7 mouse cellular contexts compared by ENCODE assay signal in genomic region chr2:69861485-69862091, GRCm38 (mm10). TPM values are rescaled to one million over a fixed set of nuclear protein-coding genes. Genes with fewer than 3 reads are reported as not detected.
DNase-seq lines count a peak whose midpoint lies in the region; ATAC-seq and TF ChIP-seq lines count a peak whose summit lies in the region.

Ssb (plus strand) TSS chr2:69861562.

- ATAC-seq in embryonic facial prominence, embryonic 11.5 days (replicated peaks; ENCODE audit: insufficient number of reproducible peaks, low FRiP score, low TSS enrichment, low read depth): peak; percentile 91
- peak; percentile 93 for ATAC-seq in limb, embryonic 12.5 days (ENCODE audit: insufficient number of reproducible peaks, insufficient read depth, low FRiP score, low TSS enrichment, low read depth)
- ATAC-seq in midbrain, embryonic 15.5 days (replicated peaks): peak; percentile 98

- no peak for TF ChIP-seq CTCF in kidney, adult 2 months (conservative IDR thresholded peaks at IDR 0.05; ENCODE audit: insufficient read depth, insufficient read length, low read depth, low read length)
- no peak for TF ChIP-seq CTCF in spleen, adult 2 months (IDR thresholded peaks at IDR 0.05; ENCODE audit: extremely low read depth, insufficient read depth, insufficient read length, insufficient replicate concordance)

- no peaks in the 10 kb centered on the region for H3K27me3 ChIP-seq in embryonic facial prominence, embryonic 11.5 days (ENCODE audit: control insufficient read depth, insufficient read depth, low read length)
- no peaks in the 10 kb centered on the region for H3K27me3 ChIP-seq in kidney, adult 2 months (replicated peaks; ENCODE audit: control insufficient read depth, insufficient read depth, low read length)
- H3K27me3 ChIP-seq in limb, embryonic 12.5 days: no peaks in the 10 kb centered on the region
- no peaks in the 10 kb centered on the region for H3K27me3 ChIP-seq in midbrain, embryonic 15.5 days (replicated peaks)
- H3K27me3 ChIP-seq in spleen, adult 2 months (ENCODE audit: control insufficient read depth, insufficient read depth, low read length): no peaks in the 10 kb centered on the region

- peak within 1 kb of the TSS; percentile 100 for H3K4me3 ChIP-seq in embryonic facial prominence, embryonic 11.5 days (ENCODE audit: low read depth, low read length)
- peak within 1 kb of the TSS; percentile 92 for H3K4me3 ChIP-seq in kidney, adult 2 months (ENCODE audit: insufficient read depth, low read depth, low read length)
- peak within 1 kb of the TSS; percentile 98 for H3K4me3 ChIP-seq in limb, embryonic 12.5 days (replicated peaks)
- H3K4me3 ChIP-seq in midbrain, embryonic 15.5 days: peak within 1 kb of the TSS; percentile 100
- H3K4me3 ChIP-seq in spleen, adult 2 months (ENCODE audit: extremely low read depth, insufficient read depth, insufficient read length): peak within 1 kb of the TSS; percentile 81

- peak within 1 kb of the TSS; percentile 42 for H3K4me2 ChIP-seq in embryonic facial prominence, embryonic 11.5 days (ENCODE audit: low read depth, low read length)
- peak within 1 kb of the TSS; percentile 85 for H3K4me2 ChIP-seq in limb, embryonic 12.5 days
- H3K4me2 ChIP-seq in midbrain, embryonic 15.5 days: peak within 1 kb of the TSS; percentile 77

- H3K4me1 ChIP-seq in embryonic facial prominence, embryonic 11.5 days (ENCODE audit: control insufficient read depth, insufficient read depth, low read length): no peaks in the 10 kb centered on the region
- peaks cover 6% of the 10 kb centered on the region; the same call in 1 of the 2 replicates for H3K4me1 ChIP-seq in kidney, adult 2 months (ENCODE audit: control insufficient read depth, insufficient read depth, low read length)
- H3K4me1 ChIP-seq in limb, embryonic 12.5 days (replicated peaks): peaks cover 18% of the 10 kb centered on the region
- peaks cover 29% of the 10 kb centered on the region for H3K4me1 ChIP-seq in midbrain, embryonic 15.5 days
- no peaks in the 10 kb centered on the region; the same call in 1 of the 2 replicates for H3K4me1 ChIP-seq in spleen, adult 2 months (ENCODE audit: control insufficient read depth, insufficient read depth, insufficient read length)

- TF ChIP-seq POLR2A in kidney, adult 2 months (IDR thresholded peaks at IDR 0.05; ENCODE audit: low read depth, low read length): no peak
- TF ChIP-seq POLR2A in spleen, adult 2 months (IDR thresholded peaks at IDR 0.05; ENCODE audit: low read depth, low read length): peak; percentile 66

- under 1% methylated on average over 66 of the region's 66 CpGs for WGBS in embryonic facial prominence, embryonic 11.5 days
- under 1% methylated on average over 66 of the region's 66 CpGs for WGBS in kidney, adult 2 months
- under 1% methylated on average over 62 of the region's 66 CpGs for WGBS in limb, embryonic 12.5 days
- WGBS in midbrain, embryonic 15.5 days: under 1% methylated on average over 66 of the region's 66 CpGs
- under 1% methylated on average over 65 of the region's 66 CpGs for WGBS in spleen, adult 2 months

- no peaks in the 10 kb centered on the region for H3K9me3 ChIP-seq in embryonic facial prominence, embryonic 11.5 days (replicated peaks; ENCODE audit: control insufficient read depth, low read length)
- no peaks in the 10 kb centered on the region for H3K9me3 ChIP-seq in limb, embryonic 12.5 days
- H3K9me3 ChIP-seq in midbrain, embryonic 15.5 days: no peaks in the 10 kb centered on the region

- no peaks in the 10 kb centered on the region for H3K36me3 ChIP-seq in embryonic facial prominence, embryonic 11.5 days (replicated peaks; ENCODE audit: control insufficient read depth, insufficient read depth, low read depth, low read length)
- H3K36me3 ChIP-seq in kidney, adult 2 months (ENCODE audit: control insufficient read depth, insufficient read depth, low read length): no peaks in the 10 kb centered on the region
- peaks cover 24% of the 10 kb centered on the region for H3K36me3 ChIP-seq in limb, embryonic 12.5 days
- peaks cover 5% of the 10 kb centered on the region for H3K36me3 ChIP-seq in midbrain, embryonic 15.5 days (replicated peaks)
- peaks cover 3% of the 10 kb centered on the region; the same call in 1 of the 2 replicates for H3K36me3 ChIP-seq in spleen, adult 2 months (ENCODE audit: control insufficient read depth, insufficient read depth, low read length)

- peak within 1 kb of the TSS; percentile 82 for H3K27ac ChIP-seq in embryonic facial prominence, embryonic 11.5 days (replicated peaks; ENCODE audit: low read depth, low read length)
- peak within 1 kb of the TSS; percentile 85 for H3K27ac ChIP-seq in kidney, adult 2 months (ENCODE audit: insufficient read depth, low read depth, low read length)
- H3K27ac ChIP-seq in limb, embryonic 12.5 days: peak within 1 kb of the TSS; percentile 95
- peak within 1 kb of the TSS; percentile 90 for H3K27ac ChIP-seq in midbrain, embryonic 15.5 days
- peak within 1 kb of the TSS; percentile 79 for H3K27ac ChIP-seq in spleen, adult 2 months (ENCODE audit: insufficient read depth, low read length)

- H3K9ac ChIP-seq in embryonic facial prominence, embryonic 11.5 days (replicated peaks; ENCODE audit: low read length): peak within 1 kb of the TSS; percentile 99
- peak within 1 kb of the TSS; percentile 99 for H3K9ac ChIP-seq in limb, embryonic 12.5 days (replicated peaks)
- H3K9ac ChIP-seq in midbrain, embryonic 15.5 days: peak within 1 kb of the TSS; percentile 100

- DNase-seq in adrenal gland, postnatal 14 days: peak; percentile 97
- DNase-seq in embryonic facial prominence, embryonic 11.5 days (ENCODE audit: low spot score): peak; percentile 95
- DNase-seq in heart, adult 18-20 months: peak; percentile 94 to 96
- DNase-seq in kidney, adult 2 months: peak; percentile 96
- DNase-seq in spleen, adult 2 months (ENCODE audit: low read depth in 1 of 2, low spot score in 2 of 2): peak; percentile 83 to 94

RNA-seq across cellular contexts. Expression of gene Ssb, which starts in this region (rescaled TPM):
- 185 TPM in 2 replicates for total RNA-seq in adrenal gland, postnatal 14 days (2021)
- polyA plus RNA-seq in embryonic facial prominence, embryonic 11.5 days (2014; fragmentation: Nextera tagmentation; extraction: Ambion mirVana): 436 and 508 TPM in 2 replicates
- total RNA-seq in heart, adult 18-20 months (2021): 10 to 100 TPM; 58.9 to 66.2 TPM
- polyA plus RNA-seq in kidney, adult 2 months (2012; rRNA removed): 2.7 and 5.9 TPM in 2 replicates
- 365 and 413 TPM in 2 replicates for polyA plus RNA-seq in limb, embryonic 12.5 days (2016; fragmentation: Nextera tagmentation; extraction: Ambion mirVana)
- 259 and 271 TPM in 2 replicates for polyA plus RNA-seq in midbrain, embryonic 15.5 days (2015; fragmentation: Nextera tagmentation; extraction: Ambion mirVana)
- polyA plus RNA-seq in spleen, adult 2 months (2012; rRNA removed): 1.5 and 1.6 TPM in 2 replicates

Comparison
In these comparisons a context has a peak if more than half of its experiments do, and no peak if none do; other contexts are left out.
1. Peak in every context shown above with its lines: DNase-seq, ATAC-seq, H3K4me3 ChIP-seq and H3K27ac ChIP-seq.
2. RNA of gene Ssb (polyA plus RNA-seq): 436 to 508 TPM in embryonic facial prominence, embryonic 11.5 days, 365 to 413 TPM in limb, embryonic 12.5 days and 259 to 271 TPM in midbrain, embryonic 15.5 days; 2.7 to 5.9 TPM in kidney, adult 2 months and 1.5 to 1.6 TPM in spleen, adult 2 months; every median in the first group is over 10 times any median in the second.